Mouse (Mus musculus) embryonic facial prominence, embryonic 10.5 days (tissue): ENCODE data around the gene Mtfr1l. TPM values are rescaled to one million over a fixed set of nuclear protein-coding genes. Genes with fewer than 3 reads are reported as not detected.

ENCODE experiments used
- DNase-seq: peaks from one replicate; pipeline ENCODE4 v3.0.0-alpha.2; 2017; ENCODE audit warnings: low spot score
- H3K27ac ChIP-seq: fragments of 300-500 bp; sonication (generic); replicated peaks from 2 replicates; pipeline ENCODE4 v1.5.1; 2016; ENCODE audit warnings: mild to moderate bottlenecking
- H3K27me3 ChIP-seq: fragments of 300-500 bp; sonication (generic); replicated peaks from 2 replicates; pipeline ENCODE4 v1.6.1; 2016; ENCODE audit warnings: low read depth, mild to moderate bottlenecking; ENCODE audit not compliant: poor library complexity, severe bottlenecking
- H3K36me3 ChIP-seq: fragments of 300-500 bp; sonication (generic); replicated peaks from 2 replicates; pipeline ENCODE4 v1.6.1; 2016; ENCODE audit warnings: mild to moderate bottlenecking, moderate library complexity
- H3K4me1 ChIP-seq: fragments of 300-500 bp; sonication (generic); 2 replicates; pipeline ENCODE4 v1.6.1; 2016
- H3K4me3 ChIP-seq: fragments of 300-500 bp; sonication (generic); 2 replicates; pipeline ENCODE4 v1.5.1; 2016; ENCODE audit warnings: mild to moderate bottlenecking, moderate library complexity
- H3K9me3 ChIP-seq: fragments of 300-500 bp; sonication (generic); 2 replicates; pipeline ENCODE4 v1.6.1; 2016; ENCODE audit warnings: mild to moderate bottlenecking
- WGBS: fragments of 180-500 bp; shearing (Covaris S2); methylation state at CpG from one replicate; pipeline ENCODE4 v1.1.7; 2016; 5-methylcytosine and 5-hydroxymethylcytosine counted together
- polyA plus RNA-seq: library from polyadenylated mRNA; unstranded; fragments of >200 nt; fragmentation: Nextera tagmentation; extraction: Ambion mirVana; gene quantifications from 2 replicates; pipeline ENCODE4 v1.2.1, GENCODE M21; 2016

Gene Mtfr1l
- polyA plus RNA-seq, 1 experiment from 2014 or later: 114 TPM

- no peak for DNase-seq
- 78% methylated on average over 8 of the region's 8 CpGs for WGBS
These were observed 34.6 kb upstream of the Mtfr1l start for GRCm38 (mm10) chr4:134569831-134570230.

GRCm38 (mm10) chr4:134569205-134569604 lies 34.0 kb upstream of the Mtfr1l start:
- no peak overlapping the region for H3K27ac ChIP-seq
- H3K9me3 ChIP-seq: peaks cover 3% of the 10 kb centered on the region; the same call in 1 of the 2 replicates
- H3K27me3 ChIP-seq: 0 out of 2 replicates have a peak, but pooled peaks cover 15% of the 10 kb centered on the region
- 0 out of 2 replicates have a peak, but pooled peaks cover 9% of the 10 kb centered on the region for H3K4me1 ChIP-seq
- H3K36me3 ChIP-seq: peaks cover 14% of the 10 kb centered on the region
- no peak overlapping the region for H3K4me3 ChIP-seq
- DNase-seq: no peak
- 76% methylated on average over 6 of the region's 6 CpGs for WGBS

More at GRCm38 (mm10) chr4:134569831-134570230, 34.6 kb upstream of the Mtfr1l start:
- H3K27ac ChIP-seq: no peak overlapping the region
- H3K4me1 ChIP-seq: 0 out of 2 replicates have a peak, but pooled peaks cover 9% of the 10 kb centered on the region
- peaks cover 3% of the 10 kb centered on the region; the same call in 1 of the 2 replicates for H3K9me3 ChIP-seq
- peaks cover 9% of the 10 kb centered on the region for H3K36me3 ChIP-seq
- H3K27me3 ChIP-seq: 0 out of 2 replicates have a peak, but pooled peaks cover 15% of the 10 kb centered on the region
- H3K4me3 ChIP-seq: no peak overlapping the region

GRCm38 (mm10) chr4:134567377-134568226 lies 32.4 kb upstream of the Mtfr1l start:
- H3K27ac ChIP-seq: no peak overlapping the region
- H3K9me3 ChIP-seq: peaks cover 3% of the 10 kb centered on the region; the same call in 1 of the 2 replicates
- no peak overlapping the region for H3K4me3 ChIP-seq
- 0 out of 2 replicates have a peak, but pooled peaks cover 15% of the 10 kb centered on the region for H3K27me3 ChIP-seq
- DNase-seq: no peak
- peaks cover 14% of the 10 kb centered on the region for H3K36me3 ChIP-seq
- 38% methylated on average over 19 of the region's 19 CpGs for WGBS
- H3K4me1 ChIP-seq: 0 out of 2 replicates have a peak, but pooled peaks cover 9% of the 10 kb centered on the region

- peaks cover 3% of the 10 kb centered on the region; the same call in 1 of the 2 replicates for H3K9me3 ChIP-seq
- H3K27me3 ChIP-seq: 0 out of 2 replicates have a peak, but pooled peaks cover 15% of the 10 kb centered on the region
- DNase-seq: no peak
- 86% methylated on average over 6 of the region's 6 CpGs for WGBS
- peaks cover 18% of the 10 kb centered on the region for H3K36me3 ChIP-seq
- H3K27ac ChIP-seq: no peak overlapping the region
- H3K4me3 ChIP-seq: no peak overlapping the region
- H3K4me1 ChIP-seq: peaks cover 5% of the 10 kb centered on the region; the same call in 1 of the 2 replicates
These were observed 28.9 kb upstream of the Mtfr1l start for GRCm38 (mm10) chr4:134564093-134564492.

- peaks cover 9% of the 10 kb centered on the region for H3K4me1 ChIP-seq
- H3K36me3 ChIP-seq: peaks cover 18% of the 10 kb centered on the region
- no peak overlapping the region for H3K4me3 ChIP-seq
- H3K27ac ChIP-seq: no peak overlapping the region
- H3K27me3 ChIP-seq: 0 out of 2 replicates have a peak, but pooled peaks cover 15% of the 10 kb centered on the region
- 92% methylated on average over 16 of the region's 16 CpGs for WGBS
- peaks cover 3% of the 10 kb centered on the region; the same call in 1 of the 2 replicates for H3K9me3 ChIP-seq
- DNase-seq: no peak
These were observed 28.4 kb upstream of the Mtfr1l start for GRCm38 (mm10) chr4:134563624-134564023.

GRCm38 (mm10) chr4:134562014-134562413 lies 26.8 kb upstream of the Mtfr1l start:
- WGBS: 87% methylated on average over 2 of the region's 2 CpGs

GRCm38 (mm10) chr4:134560699-134561098 lies 25.5 kb upstream of the Mtfr1l start:
- H3K4me1 ChIP-seq: peaks cover 16% of the 10 kb centered on the region
- peaks cover 15% of the 10 kb centered on the region for H3K36me3 ChIP-seq
- peaks cover 3% of the 10 kb centered on the region; the same call in 1 of the 2 replicates for H3K9me3 ChIP-seq
- H3K27me3 ChIP-seq: no peaks in the 10 kb centered on the region
- no peak overlapping the region for H3K4me3 ChIP-seq
- no peak for DNase-seq
- WGBS: 93% methylated on average over 8 of the region's 8 CpGs
- no peak overlapping the region for H3K27ac ChIP-seq

More at GRCm38 (mm10) chr4:134562014-134562413, 26.8 kb upstream of the Mtfr1l start:
- DNase-seq: no peak
- peaks cover 18% of the 10 kb centered on the region for H3K36me3 ChIP-seq
- no peak overlapping the region for H3K4me3 ChIP-seq
- no peak overlapping the region for H3K27ac ChIP-seq
- peaks cover 3% of the 10 kb centered on the region; the same call in 1 of the 2 replicates for H3K9me3 ChIP-seq
- H3K27me3 ChIP-seq: 0 out of 2 replicates have a peak, but pooled peaks cover 1% of the 10 kb centered on the region
- peaks cover 16% of the 10 kb centered on the region for H3K4me1 ChIP-seq

- Histone ChIP-seq H3K9me3 (no peaks in the 10 kb centered on the region), H3K27ac (no peak overlapping the region), H3K36me3 (peaks cover 4% of the 10 kb centered on the region; the same call in 1 of the 2 replicates), H3K27me3 (no peaks in the 10 kb centered on the region), H3K4me1 (peaks cover 16% of the 10 kb centered on the region), H3K4me3 (no peak overlapping the region)
- DNase-seq: no peak
- WGBS: 81% methylated on average over 7 of the region's 7 CpGs
These were observed 24.0 kb upstream of the Mtfr1l start for GRCm38 (mm10) chr4:134559154-134559553.

- peaks cover 4% of the 10 kb centered on the region; the same call in 1 of the 2 replicates for H3K36me3 ChIP-seq
- H3K9me3 ChIP-seq: no peaks in the 10 kb centered on the region
- no peak overlapping the region for H3K4me3 ChIP-seq
- no peaks in the 10 kb centered on the region for H3K27me3 ChIP-seq
- peaks cover 16% of the 10 kb centered on the region for H3K4me1 ChIP-seq
- WGBS: 44% methylated on average over 9 of the region's 9 CpGs
- peak; percentile 34 for DNase-seq
- H3K27ac ChIP-seq: no peak overlapping the region
These were observed 23.5 kb upstream of the Mtfr1l start for GRCm38 (mm10) chr4:134558570-134559113.

GRCm38 (mm10) chr4:134557626-134558249 lies 22.6 kb upstream of the Mtfr1l start:
- Histone ChIP-seq H3K36me3 (0 out of 2 replicates have a peak, but pooled peaks cover 4% of the 10 kb centered on the region), H3K4me3 (no peak overlapping the region), H3K27ac (0 out of 2 replicates have a peak overlapping the region, but pooled peaks have one; percentile 51), H3K27me3 (no peaks in the 10 kb centered on the region), H3K9me3 (no peaks in the 10 kb centered on the region), H3K4me1 (peaks cover 16% of the 10 kb centered on the region)
- peak; percentile 68 for DNase-seq
- 16% methylated on average over 16 of the region's 16 CpGs for WGBS

GRCm38 (mm10) chr4:134555956-134556580 lies 20.9 kb upstream of the Mtfr1l start:
- peak; percentile 58 for DNase-seq
- Histone ChIP-seq H3K4me3 (no peak overlapping the region), H3K9me3 (no peaks in the 10 kb centered on the region), H3K27me3 (no peaks in the 10 kb centered on the region), H3K4me1 (peaks cover 30% of the 10 kb centered on the region), H3K36me3 (0 out of 2 replicates have a peak, but pooled peaks cover under 1% of the 10 kb centered on the region), H3K27ac (no peak overlapping the region)
- WGBS: 71% methylated on average over 8 of the region's 8 CpGs
